Comparison of ENCODE assay signal across 8 mouse cellular contexts in the genomic region with DNA sequence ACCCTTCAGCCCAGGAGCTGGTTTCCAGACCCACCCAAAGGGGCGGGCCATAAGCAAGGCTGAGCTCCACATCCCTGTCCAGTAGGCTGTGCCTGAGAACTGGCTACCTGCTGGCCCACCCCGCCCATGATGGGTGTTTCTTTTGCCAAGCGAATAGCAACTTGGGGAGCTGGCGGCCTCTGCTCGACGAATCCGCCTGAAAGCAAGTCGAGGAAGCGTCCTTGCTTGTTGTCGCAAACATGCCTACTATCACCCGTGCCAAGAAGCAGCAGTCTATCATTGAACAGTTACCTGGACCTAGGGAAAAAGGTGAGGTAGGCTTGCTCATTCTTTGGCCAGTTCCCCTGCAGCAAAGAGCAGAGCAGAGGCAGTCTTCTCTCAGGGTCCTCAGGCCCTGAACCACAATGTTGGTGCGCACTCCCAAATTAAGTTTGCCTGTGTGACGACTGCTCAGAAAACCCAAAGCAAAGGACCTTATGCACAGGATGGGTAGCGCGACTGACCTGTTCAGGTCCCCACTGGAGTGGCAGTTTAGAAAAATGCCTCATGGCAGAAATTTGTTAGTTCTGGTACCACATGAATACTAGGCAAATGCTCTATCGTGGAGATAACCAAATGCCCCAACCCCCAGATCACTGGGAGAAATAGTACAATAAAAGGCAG. TPM values are rescaled to one million over a fixed set of nuclear protein-coding genes. Genes with fewer than 3 reads are reported as not detected.
A peak's percentile ranks its signal among the peaks of the same experiment; 100 is the strongest.
DNase-seq lines count a peak whose midpoint lies in the region; ATAC-seq lines count a peak whose summit lies in the region.

Gene Taz, plus strand, starts transcription at position 181 of the 663 bp plus-strand sequence.
Gene Dnase1l1, minus strand, starts transcription at position 606 of the 663 bp plus-strand sequence.

- H3K36me3 ChIP-seq in forebrain, embryonic 12.5 days (replicated peaks), result no peaks in the 10 kb centered on the region
- H3K36me3 ChIP-seq in heart, embryonic 16.5 days (ENCODE audit: control insufficient read depth, insufficient read depth), result no peaks in the 10 kb centered on the region
- H3K36me3 ChIP-seq in neural tube, embryonic 13.5 days, result no peaks in the 10 kb centered on the region

- H3K4me3 ChIP-seq in forebrain, embryonic 12.5 days (replicated peaks), result peak within 1 kb of the TSS; percentile 52
- H3K4me3 ChIP-seq in heart, embryonic 16.5 days (ENCODE audit: low read length), result peak within 1 kb of the TSS; percentile 67
- peak within 1 kb of the TSS; percentile 58 for H3K4me3 ChIP-seq in neural tube, embryonic 13.5 days

- H3K4me1 ChIP-seq in forebrain, embryonic 12.5 days, result peaks cover 10% of the 10 kb centered on the region
- H3K4me1 ChIP-seq in heart, embryonic 16.5 days (ENCODE audit: control insufficient read depth, insufficient read depth, low read length), result peaks cover 3% of the 10 kb centered on the region; the same call in 1 of the 2 replicates
- peaks cover 21% of the 10 kb centered on the region for H3K4me1 ChIP-seq in neural tube, embryonic 13.5 days (replicated peaks)

- WGBS in forebrain, embryonic 12.5 days, result 15% methylated on average over 16 of the region's 16 CpGs
- WGBS in heart, embryonic 16.5 days, result 18% methylated on average over 16 of the region's 16 CpGs
- 17% methylated on average over 16 of the region's 16 CpGs for WGBS in neural tube, embryonic 13.5 days

- no peaks in the 10 kb centered on the region for H3K27me3 ChIP-seq in forebrain, embryonic 12.5 days
- no peaks in the 10 kb centered on the region for H3K27me3 ChIP-seq in heart, embryonic 16.5 days (ENCODE audit: control insufficient read depth, insufficient read depth, low read length)
- H3K27me3 ChIP-seq in neural tube, embryonic 13.5 days, result no peaks in the 10 kb centered on the region

- H3K9ac ChIP-seq in forebrain, embryonic 12.5 days, result peak within 1 kb of the TSS; percentile 67
- H3K9ac ChIP-seq in heart, embryonic 16.5 days (ENCODE audit: low read length), result peak within 1 kb of the TSS; percentile 78
- H3K9ac ChIP-seq in neural tube, embryonic 13.5 days, result peak within 1 kb of the TSS; percentile 83

- peak; percentile 80 for DNase-seq in ES-CJ7 (ENCODE audit: low read depth, low spot score)
- peak; percentile 80 for DNase-seq in c-Kit-positive CD71-positive TER-119-positive erythroid progenitor cells, embryonic 14.5 days (ENCODE audit: low spot score)
- DNase-seq in kidney, postnatal 14 days, result peak; percentile 91
- peak; percentile 93 to 95 for DNase-seq in lung, adult 18-20 months
- peak; percentile 82 for DNase-seq in testis, postnatal 14 days (ENCODE audit: low spot score)

- peak; percentile 63 for ATAC-seq in forebrain, embryonic 12.5 days (ENCODE audit: low FRiP score)
- peak; percentile 89 for ATAC-seq in heart, embryonic 16.5 days (replicated peaks; ENCODE audit: extremely low read depth, insufficient read depth, low FRiP score)
- ATAC-seq in neural tube, embryonic 13.5 days (ENCODE audit: low read depth), result peak; percentile 71

- H3K27ac ChIP-seq in forebrain, embryonic 12.5 days, result peak within 1 kb of the TSS; percentile 75
- H3K27ac ChIP-seq in heart, embryonic 16.5 days (ENCODE audit: low read length), result peak within 1 kb of the TSS; percentile 93
- peak within 1 kb of the TSS; percentile 89 for H3K27ac ChIP-seq in neural tube, embryonic 13.5 days (replicated peaks)

- H3K4me2 ChIP-seq in forebrain, embryonic 12.5 days, result peak within 1 kb of the TSS; percentile 68
- H3K4me2 ChIP-seq in heart, embryonic 16.5 days (ENCODE audit: low read depth, low read length), result peak within 1 kb of the TSS; percentile 79
- peak within 1 kb of the TSS; percentile 74 for H3K4me2 ChIP-seq in neural tube, embryonic 13.5 days

- no peaks in the 10 kb centered on the region for H3K9me3 ChIP-seq in forebrain, embryonic 12.5 days
- no peaks in the 10 kb centered on the region for H3K9me3 ChIP-seq in heart, embryonic 16.5 days (replicated peaks; ENCODE audit: control insufficient read depth, low read length)
- no peaks in the 10 kb centered on the region for H3K9me3 ChIP-seq in neural tube, embryonic 13.5 days

RNA-seq across cellular contexts. Expression of gene Taz, which starts in this region (rescaled TPM):
- polyA plus RNA-seq in forebrain, embryonic 12.5 days (2016; fragmentation: Nextera tagmentation; extraction: Ambion mirVana), result 81.6 and 84.3 TPM in 2 replicates
- 77.6 and 87.9 TPM in 2 replicates for polyA plus RNA-seq in heart, embryonic 16.5 days (2015; fragmentation: Nextera tagmentation; extraction: Ambion mirVana)
- polyA plus RNA-seq in neural tube, embryonic 13.5 days (2015; fragmentation: Nextera tagmentation; extraction: Ambion mirVana), result 80.2 and 86.0 TPM in 2 replicates

RNA-seq across cellular contexts. Expression of gene Dnase1l1, which starts in this region (rescaled TPM):
- 5.0 TPM in 2 replicates for polyA plus RNA-seq in forebrain, embryonic 12.5 days (2016; fragmentation: Nextera tagmentation; extraction: Ambion mirVana)
- polyA plus RNA-seq in heart, embryonic 16.5 days (2015; fragmentation: Nextera tagmentation; extraction: Ambion mirVana), result 15.7 and 17.3 TPM in 2 replicates
- polyA plus RNA-seq in neural tube, embryonic 13.5 days (2015; fragmentation: Nextera tagmentation; extraction: Ambion mirVana), result 3.4 and 4.5 TPM in 2 replicates

Comparison
In these comparisons a context has a peak if more than half of its experiments do, and no peak if none do; other contexts are left out.
1. Peak in every context shown above with its lines: DNase-seq, ATAC-seq, H3K4me3 ChIP-seq and H3K27ac ChIP-seq.